Mouse (Mus musculus): Measurements from ENCODE around the gene Cstad. TPM values are rescaled to one million over a fixed set of nuclear protein-coding genes. Genes with fewer than 3 reads are reported as not detected.

Cstad gene
- polyA plus RNA-seq, 1 experiment from 2014 or later: 0.37 TPM

- Histone ChIP-seq H3K9me3 (ENCODE audit: control insufficient read depth, low read length) (no peaks in the 10 kb centered on the region), H3K4me1 (ENCODE audit: control insufficient read depth, insufficient read depth, low read length) (peaks cover 27% of the 10 kb centered on the region), H3K9ac (ENCODE audit: low read length) (no peak overlapping the region), H3K27me3 (ENCODE audit: control insufficient read depth, insufficient read depth, low read length) (no peaks in the 10 kb centered on the region), H3K36me3 (ENCODE audit: control insufficient read depth, insufficient read depth, low read length) (no peaks in the 10 kb centered on the region), H3K4me3 (ENCODE audit: low read depth, low read length) (no peak overlapping the region), H3K4me2 (ENCODE audit: low read depth, severe bottlenecking) (no peak overlapping the region), H3K27ac (replicated peaks; ENCODE audit: low read depth, low read length) (no peak overlapping the region; the same call in 1 of the 2 replicates)
- WGBS: 72% methylated on average over 7 of the region's 7 CpGs
- no peak for DNase-seq (ENCODE audit: low spot score)
- no peak for ATAC-seq (ENCODE audit: insufficient number of reproducible peaks, low FRiP score, low TSS enrichment, low read depth)
Measured at GRCm38 (mm10) chr2:30643422-30643821, 48.6 kb downstream of the Cstad start.

GRCm38 (mm10) chr2:30646833-30647232, 52.0 kb downstream of the Cstad start:
- Histone ChIP-seq H3K4me3 (ENCODE audit: low read depth, low read length) (no peak overlapping the region), H3K4me1 (ENCODE audit: control insufficient read depth, insufficient read depth, low read length) (peaks cover 33% of the 10 kb centered on the region), H3K9ac (ENCODE audit: low read length) (peak overlapping the region; percentile 37), H3K36me3 (ENCODE audit: control insufficient read depth, insufficient read depth, low read length) (no peaks in the 10 kb centered on the region), H3K4me2 (ENCODE audit: low read depth, severe bottlenecking) (peak overlapping the region; percentile 25), H3K9me3 (ENCODE audit: control insufficient read depth, low read length) (no peaks in the 10 kb centered on the region), H3K27ac (replicated peaks; ENCODE audit: low read depth, low read length) (peak overlapping the region; percentile 70), H3K27me3 (ENCODE audit: control insufficient read depth, insufficient read depth, low read length) (no peaks in the 10 kb centered on the region)
- no peak for DNase-seq (ENCODE audit: low spot score)
- 37% methylated on average over 5 of the region's 5 CpGs for WGBS
- ATAC-seq (ENCODE audit: insufficient number of reproducible peaks, low FRiP score, low TSS enrichment, low read depth): peak; percentile 8; the same call in 1 of the 2 replicates

GRCm38 (mm10) chr2:30647303-30647881, 52.6 kb downstream of the Cstad start:
- Histone ChIP-seq H3K27ac (replicated peaks; ENCODE audit: low read depth, low read length) (peak overlapping the region; percentile 70), H3K4me3 (ENCODE audit: low read depth, low read length) (peak overlapping the region; percentile 6; the same call in 1 of the 2 replicates), H3K4me2 (ENCODE audit: low read depth, severe bottlenecking) (peak overlapping the region; percentile 25), H3K36me3 (ENCODE audit: control insufficient read depth, insufficient read depth, low read length) (no peaks in the 10 kb centered on the region), H3K9me3 (ENCODE audit: control insufficient read depth, low read length) (no peaks in the 10 kb centered on the region), H3K4me1 (ENCODE audit: control insufficient read depth, insufficient read depth, low read length) (peaks cover 39% of the 10 kb centered on the region), H3K27me3 (ENCODE audit: control insufficient read depth, insufficient read depth, low read length) (no peaks in the 10 kb centered on the region), H3K9ac (ENCODE audit: low read length) (peak overlapping the region; percentile 37)
- DNase-seq (ENCODE audit: low spot score) (peak; percentile 71), ATAC-seq (ENCODE audit: insufficient number of reproducible peaks, low FRiP score, low TSS enrichment, low read depth) (peak; percentile 71)
- WGBS: 5% methylated on average over 11 of the region's 11 CpGs

DNA sequence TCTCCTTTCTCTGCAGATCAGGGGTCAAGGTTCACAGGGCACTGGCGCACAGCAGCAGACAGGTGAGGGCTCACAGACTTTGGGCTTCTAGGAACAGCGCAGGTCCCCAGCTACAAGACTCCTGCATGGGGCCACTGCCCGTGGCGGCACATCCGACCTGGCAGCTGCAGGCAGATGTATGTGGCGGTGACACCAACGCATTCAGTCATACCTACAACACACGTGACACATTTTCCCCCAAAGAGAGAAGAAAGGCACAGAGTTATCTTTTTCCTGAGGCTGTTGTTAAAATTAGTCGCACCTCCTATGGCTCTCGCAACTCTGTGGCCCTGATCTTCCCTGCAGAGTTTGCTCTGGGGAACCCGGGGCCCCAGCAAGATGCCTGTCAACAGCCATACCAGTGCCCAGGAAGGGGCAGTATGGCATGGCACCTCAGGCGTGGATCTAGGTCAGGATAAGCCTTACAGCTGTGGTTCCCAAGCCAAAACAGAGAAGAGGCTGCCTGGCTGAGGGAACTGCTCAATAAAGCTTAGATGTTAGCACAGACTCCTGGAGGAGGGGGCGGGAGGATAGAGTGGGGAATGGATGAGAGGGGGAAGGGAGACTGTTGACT, 53.1 kb downstream of the Cstad start:
- Histone ChIP-seq H3K4me1 (ENCODE audit: control insufficient read depth, insufficient read depth, low read length) (peaks cover 40% of the 10 kb centered on the region), H3K4me3 (ENCODE audit: low read depth, low read length) (no peak overlapping the region), H3K4me2 (ENCODE audit: low read depth, severe bottlenecking) (peak overlapping the region; percentile 20; the same call in 1 of the 2 replicates), H3K36me3 (ENCODE audit: control insufficient read depth, insufficient read depth, low read length) (no peaks in the 10 kb centered on the region), H3K27me3 (ENCODE audit: control insufficient read depth, insufficient read depth, low read length) (no peaks in the 10 kb centered on the region), H3K9ac (ENCODE audit: low read length) (0 out of 2 replicates have a peak overlapping the region, but pooled peaks have one; percentile 12), H3K27ac (replicated peaks; ENCODE audit: low read depth, low read length) (peak overlapping the region; percentile 36; the same call in 1 of the 2 replicates), H3K9me3 (ENCODE audit: control insufficient read depth, low read length) (no peaks in the 10 kb centered on the region)
- 26% methylated on average over 13 of the region's 13 CpGs for WGBS
- DNase-seq (ENCODE audit: low spot score): no peak
- ATAC-seq (ENCODE audit: insufficient number of reproducible peaks, low FRiP score, low TSS enrichment, low read depth): no peak

DNA sequence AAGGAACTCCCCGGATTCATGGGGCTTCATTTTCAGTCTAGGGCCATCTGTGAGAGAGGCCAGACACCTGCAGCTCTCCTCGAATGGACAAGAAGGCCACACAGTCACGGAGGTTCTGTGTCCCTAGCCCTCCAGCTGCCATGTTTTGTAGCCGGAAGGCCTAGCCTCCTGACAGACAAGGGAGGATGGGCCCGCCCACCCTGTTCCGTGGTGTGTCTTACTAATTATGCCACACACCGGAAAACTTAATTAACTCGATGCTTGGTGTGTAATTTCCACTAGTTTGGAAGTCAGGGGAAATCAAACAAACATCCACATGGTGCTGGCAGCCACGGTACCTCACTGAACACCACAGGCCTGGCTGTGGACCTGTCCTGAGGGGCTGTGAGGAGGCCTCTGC, 55.4 kb downstream of the Cstad start:
- Histone ChIP-seq H3K27ac (replicated peaks; ENCODE audit: low read depth, low read length) (peak overlapping the region; percentile 62), H3K36me3 (ENCODE audit: control insufficient read depth, insufficient read depth, low read length) (no peaks in the 10 kb centered on the region), H3K4me2 (ENCODE audit: low read depth, severe bottlenecking) (no peak overlapping the region), H3K27me3 (ENCODE audit: control insufficient read depth, insufficient read depth, low read length) (no peaks in the 10 kb centered on the region), H3K9me3 (ENCODE audit: control insufficient read depth, low read length) (no peaks in the 10 kb centered on the region), H3K9ac (ENCODE audit: low read length) (no peak overlapping the region), H3K4me3 (ENCODE audit: low read depth, low read length) (no peak overlapping the region), H3K4me1 (ENCODE audit: control insufficient read depth, insufficient read depth, low read length) (peaks cover 47% of the 10 kb centered on the region)
- WGBS: 74% methylated on average over 9 of the region's 9 CpGs
- no peak for DNase-seq (ENCODE audit: low spot score)
- no peak for ATAC-seq (ENCODE audit: insufficient number of reproducible peaks, low FRiP score, low TSS enrichment, low read depth)

GRCm38 (mm10) chr2:30651831-30652230, 57.0 kb downstream of the Cstad start:
- Histone ChIP-seq H3K4me2 (ENCODE audit: low read depth, severe bottlenecking) (no peak overlapping the region), H3K4me3 (ENCODE audit: low read depth, low read length) (no peak overlapping the region), H3K27me3 (ENCODE audit: control insufficient read depth, insufficient read depth, low read length) (no peaks in the 10 kb centered on the region), H3K36me3 (ENCODE audit: control insufficient read depth, insufficient read depth, low read length) (no peaks in the 10 kb centered on the region), H3K4me1 (ENCODE audit: control insufficient read depth, insufficient read depth, low read length) (peaks cover 53% of the 10 kb centered on the region), H3K9ac (ENCODE audit: low read length) (0 out of 2 replicates have a peak overlapping the region, but pooled peaks have one; percentile 12), H3K9me3 (ENCODE audit: control insufficient read depth, low read length) (no peaks in the 10 kb centered on the region), H3K27ac (replicated peaks; ENCODE audit: low read depth, low read length) (peak overlapping the region; percentile 84)
- no peak for ATAC-seq (ENCODE audit: insufficient number of reproducible peaks, low FRiP score, low TSS enrichment, low read depth)
- WGBS: 92% methylated on average over 1 of the region's 1 CpGs
- no peak for DNase-seq (ENCODE audit: low spot score)

DNA sequence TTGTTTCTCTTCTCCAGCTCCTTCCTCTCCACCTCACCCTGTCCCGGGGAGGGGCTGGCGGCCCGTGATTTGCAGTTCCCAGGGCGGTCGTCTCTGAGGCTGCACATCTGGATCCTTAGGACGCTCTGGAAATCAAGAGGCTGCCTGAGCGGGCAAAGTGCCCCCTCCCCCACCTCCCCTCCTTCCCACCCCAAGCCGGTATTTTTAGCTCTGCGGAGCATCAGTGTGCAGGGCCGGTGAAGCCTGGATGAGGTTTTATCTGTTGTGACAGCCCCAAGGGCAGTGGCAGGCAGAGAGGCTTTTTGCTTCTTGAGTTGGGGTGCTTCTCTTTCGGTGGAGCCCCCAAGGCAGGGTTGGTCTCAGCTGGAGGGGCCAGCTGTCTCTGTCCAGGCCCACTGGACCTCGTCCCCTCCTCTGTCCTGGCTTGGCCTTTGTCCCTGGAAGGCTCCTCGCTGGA, 57.8 kb downstream of the Cstad start:
- DNase-seq (ENCODE audit: low spot score) (peak; percentile 84), ATAC-seq (ENCODE audit: insufficient number of reproducible peaks, low FRiP score, low TSS enrichment, low read depth) (peak; percentile 37; the same call in 1 of the 2 replicates)
- no peaks in the 10 kb centered on the region for H3K27me3 ChIP-seq (ENCODE audit: control insufficient read depth, insufficient read depth, low read length)
- H3K4me1 ChIP-seq (ENCODE audit: control insufficient read depth, insufficient read depth, low read length): peaks cover 51% of the 10 kb centered on the region
- 6% methylated on average over 13 of the region's 13 CpGs for WGBS
- no peaks in the 10 kb centered on the region for H3K36me3 ChIP-seq (ENCODE audit: control insufficient read depth, insufficient read depth, low read length)
- no peaks in the 10 kb centered on the region for H3K9me3 ChIP-seq (ENCODE audit: control insufficient read depth, low read length)
- H3K9ac ChIP-seq (ENCODE audit: low read length): peak overlapping the region; percentile 49
- H3K4me3 ChIP-seq (ENCODE audit: low read depth, low read length): no peak overlapping the region
- H3K27ac ChIP-seq (replicated peaks; ENCODE audit: low read depth, low read length): peak overlapping the region; percentile 84
- peak overlapping the region; percentile 20; the same call in 1 of the 2 replicates for H3K4me2 ChIP-seq (ENCODE audit: low read depth, severe bottlenecking)

- Histone ChIP-seq H3K4me2 (ENCODE audit: low read depth, severe bottlenecking) (peak overlapping the region; percentile 20; the same call in 1 of the 2 replicates), H3K27me3 (ENCODE audit: control insufficient read depth, insufficient read depth, low read length) (no peaks in the 10 kb centered on the region), H3K27ac (replicated peaks; ENCODE audit: low read depth, low read length) (peak overlapping the region; percentile 84), H3K9ac (ENCODE audit: low read length) (peak overlapping the region; percentile 49), H3K9me3 (ENCODE audit: control insufficient read depth, low read length) (no peaks in the 10 kb centered on the region), H3K4me3 (ENCODE audit: low read depth, low read length) (no peak overlapping the region), H3K36me3 (ENCODE audit: control insufficient read depth, insufficient read depth, low read length) (no peaks in the 10 kb centered on the region), H3K4me1 (ENCODE audit: control insufficient read depth, insufficient read depth, low read length) (peaks cover 51% of the 10 kb centered on the region)
- WGBS: 80% methylated on average over 4 of the region's 4 CpGs
- DNase-seq (ENCODE audit: low spot score) (no peak), ATAC-seq (ENCODE audit: insufficient number of reproducible peaks, low FRiP score, low TSS enrichment, low read depth) (no peak)
Measured at GRCm38 (mm10) chr2:30653046-30653445, 58.2 kb downstream of the Cstad start.
